Mouse (Mus musculus): ENCODE measurements around the gene Pkp3.

- TF ChIP-seq EP300 (IDR thresholded peaks at IDR 0.05; ENCODE audit: low read depth in 1 of 2, low read length in 2 of 2) (no peak), GABPA (IDR thresholded peaks at IDR 0.05; ENCODE audit: low read depth, low read length) (no peak), CTCF (IDR thresholded peaks at IDR 0.05 in 2 of 3, conservative IDR thresholded peaks at IDR 0.05 in 1 of 3; ENCODE audit: control insufficient read depth in 1 of 3, insufficient read depth in 1 of 3, low read depth in 2 of 3, low read length in 3 of 3, poor library complexity in 1 of 3, severe bottlenecking in 1 of 3) (no peak), POLR2A (IDR thresholded peaks at IDR 0.05; ENCODE audit: control insufficient read depth in 1 of 2, insufficient read depth in 1 of 2, low read depth in 1 of 2, low read length in 2 of 2, poor library complexity in 1 of 2) (no peak), NRF1 (IDR thresholded peaks at IDR 0.05; ENCODE audit: insufficient read depth, low read depth, low read length, poor library complexity, severe bottlenecking) (no peak), ZNF384 (IDR thresholded peaks at IDR 0.05; ENCODE audit: low read depth, low read length) (no peak), GATA1 (IDR thresholded peaks at IDR 0.05; ENCODE audit: low read depth, low read length) (no peak), KAT2A (conservative IDR thresholded peaks at IDR 0.05; ENCODE audit: low read depth, low read length) (no peak)
Observed at GRCm38 (mm10) chr7:141115874-141116273, 37.9 kb downstream of the Pkp3 start.

All from MEL (cell line).